Mouse (Mus musculus) lung, adult 2 months (tissue): ENCODE data around the gene Cnih2.

Source experiments
- CTCF ChIP-seq: fragments of 200-500 bp; IDR thresholded peaks from 2 replicates; pipeline ENCODE4 v1.5.1; 2011; ENCODE audit warnings: mild to moderate bottlenecking, low read length, control low read depth; ENCODE audit not compliant: insufficient read depth
- POLR2A ChIP-seq: fragments of 200-500 bp; IDR thresholded peaks from 2 replicates; pipeline ENCODE4 v1.6.1; 2011; ENCODE audit warnings: low read depth, mild to moderate bottlenecking, control low read depth, low read length, borderline replicate concordance; ENCODE audit errors: extremely low read depth

GRCm38 (mm10) chr19:5093481-5094242 lies 4.7 kb downstream of the Cnih2 start:
- TF ChIP-seq CTCF (no peak), POLR2A (no peak)
